Mouse (Mus musculus): Measurements from ENCODE around the gene Myo18a. TPM values are rescaled to one million over a fixed set of nuclear protein-coding genes. Genes with fewer than 3 reads are reported as not detected.

Gene Myo18a
- polyA plus RNA-seq, 1 experiment from 2014 or later: 32.4 TPM

DNA sequence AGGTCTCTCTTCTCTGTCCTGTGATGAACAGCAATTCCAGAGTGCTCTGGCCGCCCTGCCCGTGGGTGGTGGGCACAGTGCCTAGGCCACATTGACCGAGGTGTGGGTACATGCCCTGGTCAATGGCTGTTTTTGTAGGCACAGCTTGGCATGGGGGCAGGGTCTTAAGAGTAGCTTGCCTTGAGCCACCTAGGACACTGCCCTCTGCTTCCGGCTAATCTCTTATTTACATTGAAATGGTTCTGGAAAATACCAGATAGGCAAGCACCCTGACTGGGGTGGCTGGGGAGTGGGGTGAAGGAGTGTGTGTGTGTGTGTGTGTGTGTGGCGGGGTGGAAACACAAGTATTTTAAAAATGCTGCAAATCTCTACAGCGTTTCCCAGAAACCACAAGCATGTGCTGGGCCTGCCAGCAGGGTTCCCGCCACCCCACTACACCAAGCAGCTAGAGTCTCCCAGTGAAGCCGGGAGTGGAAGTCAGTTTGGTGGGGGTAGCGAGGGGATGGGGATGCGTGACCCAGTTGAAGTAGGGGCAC, 20.2 kb downstream of the Myo18a start:
- Histone ChIP-seq H3K9me3 (ENCODE audit: low read length) (no peaks in the 10 kb centered on the region), H3K4me1 (ENCODE audit: insufficient read depth, low read length) (peaks cover 40% of the 10 kb centered on the region), H3K27ac (ENCODE audit: low read length) (peak overlapping the region; percentile 97), H3K4me3 (ENCODE audit: low read length) (no peak overlapping the region), H3K27me3 (ENCODE audit: insufficient read depth, low read length) (no peaks in the 10 kb centered on the region), H3K36me3 (ENCODE audit: insufficient read depth, low read length) (no peaks in the 10 kb centered on the region; the same call in 1 of the 2 replicates), H3K4me2 (replicated peaks; ENCODE audit: low read depth, low read length) (no peak overlapping the region), H3K9ac (replicated peaks; ENCODE audit: low read length) (peak overlapping the region; percentile 34)
- no peak; the same call in 1 of the 2 replicates for ATAC-seq (ENCODE audit: low FRiP score, low TSS enrichment)
- 68% methylated on average over 10 of the region's 10 CpGs for WGBS

- Histone ChIP-seq H3K4me3 (ENCODE audit: low read length) (no peak overlapping the region), H3K36me3 (ENCODE audit: insufficient read depth, low read length) (no peaks in the 10 kb centered on the region), H3K4me1 (ENCODE audit: insufficient read depth, low read length) (peaks cover 40% of the 10 kb centered on the region), H3K9ac (replicated peaks; ENCODE audit: low read length) (peak overlapping the region; percentile 34), H3K27ac (ENCODE audit: low read length) (peak overlapping the region; percentile 97), H3K4me2 (replicated peaks; ENCODE audit: low read depth, low read length) (no peak overlapping the region), H3K27me3 (ENCODE audit: insufficient read depth, low read length) (no peaks in the 10 kb centered on the region), H3K9me3 (ENCODE audit: low read length) (no peaks in the 10 kb centered on the region)
- whole genome bisulfite sequencing: 49% methylated on average over 18 of the region's 18 CpGs
- no peak for ATAC-seq (ENCODE audit: low FRiP score, low TSS enrichment)
Measured at GRCm38 (mm10) chr11:77783747-77784646, 21.0 kb downstream of the Myo18a start.

- Histone ChIP-seq H3K9me3 (ENCODE audit: low read length) (no peaks in the 10 kb centered on the region), H3K4me2 (replicated peaks; ENCODE audit: low read depth, low read length) (no peak overlapping the region), H3K4me3 (ENCODE audit: low read length) (no peak overlapping the region), H3K4me1 (ENCODE audit: insufficient read depth, low read length) (peaks cover 40% of the 10 kb centered on the region), H3K27ac (ENCODE audit: low read length) (peak overlapping the region; percentile 97), H3K27me3 (ENCODE audit: insufficient read depth, low read length) (no peaks in the 10 kb centered on the region), H3K9ac (replicated peaks; ENCODE audit: low read length) (peak overlapping the region; percentile 9; the same call in 1 of the 2 replicates), H3K36me3 (ENCODE audit: insufficient read depth, low read length) (no peaks in the 10 kb centered on the region)
- 76% methylated on average over 9 of the region's 9 CpGs for WGBS
- ATAC-seq (ENCODE audit: low FRiP score, low TSS enrichment): no peak
Measured at GRCm38 (mm10) chr11:77784894-77785293, 21.8 kb downstream of the Myo18a start.

DNA sequence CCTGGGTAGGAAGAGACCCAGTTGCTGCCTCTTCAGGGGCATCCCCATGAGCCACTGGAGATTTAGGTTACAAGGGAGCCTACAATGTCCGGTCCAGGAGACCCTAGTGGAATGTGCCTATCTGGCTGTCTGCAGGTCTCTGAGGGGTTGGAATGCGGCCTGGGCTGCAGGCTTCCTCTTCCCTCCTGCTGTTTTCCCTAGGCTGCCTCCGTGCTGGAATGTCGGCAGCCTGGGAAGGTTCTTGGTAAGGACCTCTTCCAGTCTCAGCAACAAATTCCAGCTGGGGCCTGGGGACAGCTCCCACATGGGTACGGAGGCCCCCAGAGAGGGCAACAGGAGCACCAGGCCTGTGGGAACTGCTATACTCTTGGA, 22.3 kb downstream of the Myo18a start:
- peak overlapping the region; percentile 97 for H3K27ac ChIP-seq (ENCODE audit: low read length)
- H3K27me3 ChIP-seq (ENCODE audit: insufficient read depth, low read length): no peaks in the 10 kb centered on the region
- H3K4me1 ChIP-seq (ENCODE audit: insufficient read depth, low read length): peaks cover 43% of the 10 kb centered on the region
- H3K9ac ChIP-seq (replicated peaks; ENCODE audit: low read length): peak overlapping the region; percentile 47
- H3K9me3 ChIP-seq (ENCODE audit: low read length): no peaks in the 10 kb centered on the region
- H3K36me3 ChIP-seq (ENCODE audit: insufficient read depth, low read length): no peaks in the 10 kb centered on the region
- WGBS: 10% methylated on average over 5 of the region's 5 CpGs
- no peak overlapping the region; the same call in 1 of the 2 replicates for H3K4me2 ChIP-seq (replicated peaks; ENCODE audit: low read depth, low read length)
- peak; percentile 32; the same call in 1 of the 2 replicates for ATAC-seq (ENCODE audit: low FRiP score, low TSS enrichment)
- H3K4me3 ChIP-seq (ENCODE audit: low read length): no peak overlapping the region

- Histone ChIP-seq H3K27ac (ENCODE audit: low read length) (peak overlapping the region; percentile 97), H3K9ac (replicated peaks; ENCODE audit: low read length) (peak overlapping the region; percentile 47), H3K27me3 (ENCODE audit: insufficient read depth, low read length) (no peaks in the 10 kb centered on the region), H3K4me3 (ENCODE audit: low read length) (no peak overlapping the region), H3K4me2 (replicated peaks; ENCODE audit: low read depth, low read length) (no peak overlapping the region; the same call in 1 of the 2 replicates), H3K36me3 (ENCODE audit: insufficient read depth, low read length) (no peaks in the 10 kb centered on the region), H3K9me3 (ENCODE audit: low read length) (no peaks in the 10 kb centered on the region), H3K4me1 (ENCODE audit: insufficient read depth, low read length) (peaks cover 44% of the 10 kb centered on the region)
- WGBS: 52% methylated on average over 7 of the region's 7 CpGs
- peak; percentile 71 for ATAC-seq (ENCODE audit: low FRiP score, low TSS enrichment)
Measured at GRCm38 (mm10) chr11:77785768-77786561, 22.9 kb downstream of the Myo18a start.

GRCm38 (mm10) chr11:77787707-77788106, 24.7 kb downstream of the Myo18a start, which contains the start of gene Gm10277:
TSS of gene Gm10277 (minus strand) at chr11:77787747.
- Histone ChIP-seq H3K4me2 (replicated peaks; ENCODE audit: low read depth, low read length) (no peak within 1 kb of the TSS), H3K36me3 (ENCODE audit: insufficient read depth, low read length) (no peaks in the 10 kb centered on the region), H3K27ac (ENCODE audit: low read length) (peak within 1 kb of the TSS; percentile 97), H3K9ac (replicated peaks; ENCODE audit: low read length) (no peak within 1 kb of the TSS), H3K9me3 (ENCODE audit: low read length) (no peaks in the 10 kb centered on the region), H3K4me3 (ENCODE audit: low read length) (no peak within 1 kb of the TSS), H3K27me3 (ENCODE audit: insufficient read depth, low read length) (no peaks in the 10 kb centered on the region), H3K4me1 (ENCODE audit: insufficient read depth, low read length) (peaks cover 61% of the 10 kb centered on the region)
- WGBS: 91% methylated on average over 5 of the region's 5 CpGs
- no peak for ATAC-seq (ENCODE audit: low FRiP score, low TSS enrichment)

GRCm38 (mm10) chr11:77789512-77789911, 26.5 kb downstream of the Myo18a start:
- Histone ChIP-seq H3K27ac (ENCODE audit: low read length) (no peak overlapping the region), H3K4me3 (ENCODE audit: low read length) (no peak overlapping the region), H3K4me1 (ENCODE audit: insufficient read depth, low read length) (peaks cover 58% of the 10 kb centered on the region), H3K27me3 (ENCODE audit: insufficient read depth, low read length) (no peaks in the 10 kb centered on the region), H3K4me2 (replicated peaks; ENCODE audit: low read depth, low read length) (no peak overlapping the region), H3K9me3 (ENCODE audit: low read length) (no peaks in the 10 kb centered on the region), H3K9ac (replicated peaks; ENCODE audit: low read length) (no peak overlapping the region), H3K36me3 (ENCODE audit: insufficient read depth, low read length) (no peaks in the 10 kb centered on the region)
- 83% methylated on average over 5 of the region's 5 CpGs for WGBS
- ATAC-seq (ENCODE audit: low FRiP score, low TSS enrichment): no peak

DNA sequence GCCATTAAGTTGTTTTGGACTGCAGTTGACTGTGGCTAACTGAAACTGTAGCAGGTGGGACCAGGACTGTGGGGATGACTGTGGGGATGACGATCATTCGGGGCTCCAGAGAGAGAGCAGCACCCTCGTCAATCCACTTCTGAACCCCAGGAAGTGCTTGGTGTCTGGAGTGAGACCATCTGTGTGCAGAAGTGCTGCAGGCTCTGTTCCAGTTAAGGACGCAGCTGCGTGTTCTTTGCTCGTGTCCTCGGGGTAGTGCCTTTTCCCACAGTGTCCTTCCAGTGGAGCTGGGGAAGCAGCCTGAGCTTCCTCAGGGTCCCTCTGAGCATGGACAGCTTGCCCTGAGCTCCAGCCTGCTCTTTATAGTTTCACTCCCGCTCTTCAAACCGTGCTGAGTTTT, 27.2 kb downstream of the Myo18a start:
- Histone ChIP-seq H3K27me3 (ENCODE audit: insufficient read depth, low read length) (no peaks in the 10 kb centered on the region), H3K4me3 (ENCODE audit: low read length) (no peak overlapping the region), H3K9ac (replicated peaks; ENCODE audit: low read length) (peak overlapping the region; percentile 39), H3K9me3 (ENCODE audit: low read length) (no peaks in the 10 kb centered on the region), H3K27ac (ENCODE audit: low read length) (peak overlapping the region; percentile 90), H3K4me1 (ENCODE audit: insufficient read depth, low read length) (peaks cover 50% of the 10 kb centered on the region), H3K4me2 (replicated peaks; ENCODE audit: low read depth, low read length) (no peak overlapping the region), H3K36me3 (ENCODE audit: insufficient read depth, low read length) (no peaks in the 10 kb centered on the region)
- no peak for ATAC-seq (ENCODE audit: low FRiP score, low TSS enrichment)
- whole genome bisulfite sequencing: 39% methylated on average over 9 of the region's 9 CpGs

DNA sequence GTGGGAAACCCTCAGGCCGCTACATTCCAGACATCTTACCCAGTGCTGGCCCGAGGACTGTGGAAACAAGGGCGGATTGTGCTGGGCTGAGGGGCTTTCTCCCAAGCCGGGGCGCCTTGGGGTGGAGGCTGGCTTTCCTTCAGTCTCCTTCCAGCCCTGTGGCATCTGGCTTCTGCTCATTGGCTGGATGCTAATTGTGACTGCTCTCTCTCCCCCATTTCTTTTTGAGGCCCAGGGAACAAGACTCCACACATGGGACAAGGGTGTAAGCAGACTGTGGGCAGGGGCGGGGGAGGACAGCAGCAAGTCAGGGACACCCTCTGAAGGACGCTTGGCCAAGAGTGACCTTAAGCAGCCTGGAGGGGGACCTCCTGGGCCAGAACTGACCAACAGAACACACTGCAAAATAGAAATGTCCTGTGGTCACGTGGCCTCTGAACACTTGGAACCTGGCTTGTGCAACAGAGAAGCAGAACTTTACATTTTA, 28.2 kb downstream of the Myo18a start:
- H3K36me3 ChIP-seq (ENCODE audit: insufficient read depth, low read length): no peaks in the 10 kb centered on the region
- H3K27me3 ChIP-seq (ENCODE audit: insufficient read depth, low read length): no peaks in the 10 kb centered on the region
- ATAC-seq (ENCODE audit: low FRiP score, low TSS enrichment): no peak
- peak overlapping the region; percentile 39 for H3K9ac ChIP-seq (replicated peaks; ENCODE audit: low read length)
- no peak overlapping the region for H3K4me3 ChIP-seq (ENCODE audit: low read length)
- H3K27ac ChIP-seq (ENCODE audit: low read length): peak overlapping the region; percentile 90
- no peak overlapping the region for H3K4me2 ChIP-seq (replicated peaks; ENCODE audit: low read depth, low read length)
- WGBS: 32% methylated on average over 8 of the region's 8 CpGs
- H3K9me3 ChIP-seq (ENCODE audit: low read length): no peaks in the 10 kb centered on the region
- peaks cover 40% of the 10 kb centered on the region for H3K4me1 ChIP-seq (ENCODE audit: insufficient read depth, low read length)

All from kidney, embryonic 16.5 days (tissue).